Mouse (Mus musculus) natural killer cell, adult 2 months (primary cell): Measurements from ENCODE around the gene B3gnt5.
A peak's percentile ranks its signal among the peaks of the same experiment; 100 is the strongest.
"Not testable (repeated sequence)": the region's sequence is repeated elsewhere in the genome, so short reads cannot be mapped to it uniquely, and the experiment has no call there.

Source experiments
- DNase-seq, 2 experiments: peaks; one replicate each; pipeline ENCODE4 v3.0.0; 2022; ENCODE audit warnings: low spot score in 2 of 2

B3gnt5 gene

GRCm38 (mm10) chr16:19760074-19760473, at the start of gene B3gnt5:
TSS of gene B3gnt5 (plus strand) at chr16:19760208.
- DNase-seq = peak; percentile 38 to 53

- DNase-seq = no peak
Measured at GRCm38 (mm10) chr16:19720959-19721358, 39.0 kb upstream of the B3gnt5 start.

GRCm38 (mm10) chr16:19724139-19724538, 35.9 kb upstream of the B3gnt5 start:
- not testable (repeated sequence) for DNase-seq

- peak in 1 of 2 experiments; percentile 35 for DNase-seq
Measured at GRCm38 (mm10) chr16:19732896-19733295, 27.1 kb upstream of the B3gnt5 start.

GRCm38 (mm10) chr16:19760505-19761496, 793 bp downstream of the B3gnt5 start:
- DNase-seq = peak; percentile 10 to 39

GRCm38 (mm10) chr16:19761691-19762090, 1.7 kb downstream of the B3gnt5 start:
- peak; percentile 32 to 79 for DNase-seq

- DNase-seq = peak in 1 of 2 experiments; percentile 20
Measured at GRCm38 (mm10) chr16:19766107-19766506, 6.1 kb downstream of the B3gnt5 start.

GRCm38 (mm10) chr16:19768046-19768445, 8.0 kb downstream of the B3gnt5 start:
- DNase-seq = peak in 1 of 2 experiments; percentile 42

- no peak for DNase-seq
Measured at GRCm38 (mm10) chr16:19772013-19772412, 12.0 kb downstream of the B3gnt5 start.

- DNase-seq = no peak
Measured at GRCm38 (mm10) chr16:19786386-19787090, 26.5 kb downstream of the B3gnt5 start.

GRCm38 (mm10) chr16:19789914-19790313, 29.9 kb downstream of the B3gnt5 start:
- no peak for DNase-seq

GRCm38 (mm10) chr16:19818801-19819200, 58.8 kb downstream of the B3gnt5 start:
- DNase-seq = no peak
